Mouse (Mus musculus): Measurements from ENCODE around the gene Crmp1.

DNA sequence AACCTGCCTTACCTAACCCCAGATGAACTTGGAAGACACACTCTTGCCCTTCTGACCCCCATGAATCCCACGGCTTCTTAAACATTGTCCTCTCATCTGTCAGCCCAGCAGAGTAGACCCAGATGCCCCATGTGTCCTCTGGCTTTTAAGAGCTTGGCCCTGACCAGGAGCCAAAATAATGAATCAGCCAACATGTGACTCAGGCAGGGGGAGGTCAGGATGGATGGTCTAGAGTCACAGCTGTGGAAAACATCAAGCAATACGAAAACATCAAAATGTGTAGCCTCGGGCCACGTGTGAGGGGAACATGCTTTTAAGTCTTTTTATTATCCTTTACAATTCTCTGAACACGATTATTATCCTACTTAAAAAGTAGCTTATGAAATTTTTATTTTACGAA lies 22.1 kb downstream of the Crmp1 start:
- TF ChIP-seq CTCF (IDR thresholded peaks at IDR 0.05; ENCODE audit: low read depth, low read length) (no peak), POLR2A (IDR thresholded peaks at IDR 0.05; ENCODE audit: extremely low read depth, insufficient read depth, low read length) (no peak)
